Mouse (Mus musculus) liver, embryonic 14.5 days (tissue): ENCODE measurements at regions not wholly inside any gene's neighbourhood (a gene's known extent, or its start where the extent isn't known, plus 50 kb on each side); places are given as distances from the start of the nearest gene placed in this dataset.

Source experiments
- CTCF ChIP-seq: IDR thresholded peaks from 2 replicates; pipeline ENCODE4 v1.5.1; 2016; ENCODE audit warnings: antibody characterized with exemption, low read depth, control low read depth
- EP300 ChIP-seq: IDR thresholded peaks from 2 replicates; pipeline ENCODE4 v1.6.1; 2016; ENCODE audit warnings: antibody characterized with exemption, low read depth

DNA sequence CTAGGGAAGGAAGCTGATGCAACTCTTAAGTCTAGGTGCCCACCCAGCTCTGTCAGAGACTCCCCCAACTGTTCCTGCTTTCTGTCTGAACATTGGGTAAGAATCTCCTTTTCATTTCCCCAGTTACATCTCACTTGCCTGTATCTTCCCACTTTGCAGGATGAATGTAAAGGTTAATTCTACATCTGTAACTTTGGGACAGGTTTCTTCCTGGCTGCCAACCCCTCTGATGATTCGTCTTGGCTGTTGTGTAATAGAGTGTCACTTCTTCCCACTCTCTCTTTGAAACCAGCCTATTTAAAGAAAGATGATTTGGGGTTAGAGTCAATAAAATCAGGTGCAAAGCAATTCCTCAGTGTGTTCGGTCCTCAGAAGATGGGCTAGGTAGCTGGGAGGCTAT, 698.2 kb upstream of the Kdm8 start:
- TF ChIP-seq EP300 (no peak), CTCF (no peak)
